Mouse (Mus musculus): Measurements from ENCODE around the gene Grip2. TPM values are rescaled to one million over a fixed set of nuclear protein-coding genes. Genes with fewer than 3 reads are reported as not detected.

Gene Grip2
- polyA plus RNA-seq, 1 experiment from 2014 or later = 0.20 TPM

DNA sequence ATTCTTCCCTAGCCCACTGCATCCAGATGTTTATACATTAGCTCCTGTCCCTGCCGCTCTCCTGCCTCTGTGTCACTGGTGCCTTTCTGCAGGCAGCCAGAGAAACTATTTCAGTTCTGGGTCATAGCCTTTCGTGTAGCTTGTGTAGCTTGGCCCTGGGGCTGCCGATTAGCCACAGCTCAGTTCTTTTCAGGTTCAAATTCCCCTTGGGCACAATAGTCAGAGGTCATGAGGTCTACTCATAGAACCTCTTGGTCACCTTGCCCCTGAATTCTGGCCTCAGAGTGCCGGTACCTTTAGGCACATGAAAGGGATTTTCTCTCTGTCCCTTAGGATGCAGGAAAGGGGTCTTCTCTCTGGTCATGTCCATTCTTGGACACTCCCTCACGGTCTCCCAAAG is 80.3 kb downstream of the Grip2 start:
- no peaks in the 10 kb centered on the region for H3K9me3 ChIP-seq (ENCODE audit: control insufficient read depth, low read length)
- H3K4me1 ChIP-seq (ENCODE audit: control insufficient read depth, insufficient read depth, low read length) = peaks cover 14% of the 10 kb centered on the region; the same call in 1 of the 2 replicates
- no peak overlapping the region for H3K4me3 ChIP-seq (ENCODE audit: low read length)
- no peaks in the 10 kb centered on the region for H3K27me3 ChIP-seq (ENCODE audit: control insufficient read depth, insufficient read depth, low read length)
- no peak for ATAC-seq (ENCODE audit: low FRiP score, low TSS enrichment)
- H3K27ac ChIP-seq (ENCODE audit: low read depth, low read length) = no peak overlapping the region
- H3K4me2 ChIP-seq (replicated peaks; ENCODE audit: low read depth, low read length) = no peak overlapping the region
- H3K9ac ChIP-seq (ENCODE audit: low read depth, low read length) = no peak overlapping the region
- peaks cover 57% of the 10 kb centered on the region for H3K36me3 ChIP-seq (ENCODE audit: control insufficient read depth, insufficient read depth, low read length)
- WGBS = 61% methylated on average over 5 of the region's 5 CpGs

GRCm38 (mm10) chr6:91745947-91746582 is 81.0 kb downstream of the Grip2 start:
- Histone ChIP-seq H3K9me3 (ENCODE audit: control insufficient read depth, low read length) (no peaks in the 10 kb centered on the region), H3K4me1 (ENCODE audit: control insufficient read depth, insufficient read depth, low read length) (peaks cover 14% of the 10 kb centered on the region; the same call in 1 of the 2 replicates), H3K9ac (ENCODE audit: low read depth, low read length) (no peak overlapping the region), H3K36me3 (ENCODE audit: control insufficient read depth, insufficient read depth, low read length) (peaks cover 64% of the 10 kb centered on the region), H3K27me3 (ENCODE audit: control insufficient read depth, insufficient read depth, low read length) (no peaks in the 10 kb centered on the region), H3K4me3 (ENCODE audit: low read length) (no peak overlapping the region), H3K4me2 (replicated peaks; ENCODE audit: low read depth, low read length) (no peak overlapping the region), H3K27ac (ENCODE audit: low read depth, low read length) (peak overlapping the region; percentile 30; the same call in 1 of the 2 replicates)
- 59% methylated on average over 7 of the region's 7 CpGs for WGBS
- ATAC-seq (ENCODE audit: low FRiP score, low TSS enrichment) = no peak

DNA sequence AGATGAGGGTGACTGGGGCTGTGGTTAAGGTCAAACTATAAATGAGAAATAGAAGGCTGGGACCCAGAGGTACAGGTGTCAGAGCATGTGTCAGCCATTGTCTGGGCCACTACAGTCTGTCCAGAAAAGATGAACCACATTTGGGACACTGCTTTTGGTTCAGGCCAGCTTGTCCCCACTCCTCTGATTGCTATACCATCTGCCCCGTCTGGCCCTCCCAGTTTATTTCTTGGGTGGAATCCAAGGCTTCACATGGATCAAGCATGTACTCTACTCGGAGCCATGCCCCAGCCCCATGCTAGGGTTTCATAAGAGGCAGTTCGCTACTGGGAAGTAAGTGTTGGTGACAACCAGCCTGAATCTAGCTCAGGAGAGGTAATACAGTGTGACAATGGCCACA is 81.8 kb downstream of the Grip2 start:
- peaks cover 63% of the 10 kb centered on the region for H3K36me3 ChIP-seq (ENCODE audit: control insufficient read depth, insufficient read depth, low read length)
- no peak overlapping the region for H3K9ac ChIP-seq (ENCODE audit: low read depth, low read length)
- H3K4me3 ChIP-seq (ENCODE audit: low read length) = no peak overlapping the region
- H3K4me1 ChIP-seq (ENCODE audit: control insufficient read depth, insufficient read depth, low read length) = peaks cover 14% of the 10 kb centered on the region; the same call in 1 of the 2 replicates
- no peak overlapping the region for H3K27ac ChIP-seq (ENCODE audit: low read depth, low read length)
- WGBS = 88% methylated on average over 3 of the region's 3 CpGs
- H3K27me3 ChIP-seq (ENCODE audit: control insufficient read depth, insufficient read depth, low read length) = no peaks in the 10 kb centered on the region
- ATAC-seq (ENCODE audit: low FRiP score, low TSS enrichment) = no peak
- no peak overlapping the region for H3K4me2 ChIP-seq (replicated peaks; ENCODE audit: low read depth, low read length)
- no peaks in the 10 kb centered on the region for H3K9me3 ChIP-seq (ENCODE audit: control insufficient read depth, low read length)

GRCm38 (mm10) chr6:91743886-91744285 is 83.2 kb downstream of the Grip2 start:
- Histone ChIP-seq H3K4me1 (ENCODE audit: control insufficient read depth, insufficient read depth, low read length) (peaks cover 14% of the 10 kb centered on the region; the same call in 1 of the 2 replicates), H3K4me3 (ENCODE audit: low read length) (no peak overlapping the region), H3K27ac (ENCODE audit: low read depth, low read length) (no peak overlapping the region), H3K27me3 (ENCODE audit: control insufficient read depth, insufficient read depth, low read length) (no peaks in the 10 kb centered on the region), H3K9ac (ENCODE audit: low read depth, low read length) (no peak overlapping the region; the same call in 1 of the 2 replicates), H3K4me2 (replicated peaks; ENCODE audit: low read depth, low read length) (no peak overlapping the region), H3K9me3 (ENCODE audit: control insufficient read depth, low read length) (no peaks in the 10 kb centered on the region), H3K36me3 (ENCODE audit: control insufficient read depth, insufficient read depth, low read length) (peaks cover 65% of the 10 kb centered on the region)
- ATAC-seq (ENCODE audit: low FRiP score, low TSS enrichment) = 0 out of 2 replicates have a peak, but pooled peaks have one; percentile 47
- WGBS = 44% methylated on average over 4 of the region's 4 CpGs

DNA sequence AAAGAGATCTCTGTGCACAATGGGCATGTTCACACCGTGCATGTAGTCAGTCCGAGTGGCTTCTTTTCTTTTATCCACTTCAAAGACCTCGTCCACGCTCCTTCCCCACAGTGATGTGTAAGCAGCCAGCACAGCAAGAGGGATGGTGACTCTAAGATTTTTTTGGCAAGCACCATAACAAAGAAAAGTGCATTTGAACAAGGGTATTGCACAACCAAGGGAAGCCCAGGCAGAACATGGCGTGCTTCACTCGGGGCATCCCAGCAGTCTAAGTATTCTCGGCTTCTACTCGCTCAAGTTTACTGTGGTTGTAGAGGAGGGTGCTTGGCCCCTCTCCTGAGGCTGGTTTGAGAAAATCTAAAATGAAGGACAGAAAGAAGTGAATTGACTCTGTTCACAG is 84.1 kb downstream of the Grip2 start:
- no peak overlapping the region for H3K4me3 ChIP-seq (ENCODE audit: low read length)
- ATAC-seq (ENCODE audit: low FRiP score, low TSS enrichment) = no peak
- peaks cover 14% of the 10 kb centered on the region; the same call in 1 of the 2 replicates for H3K4me1 ChIP-seq (ENCODE audit: control insufficient read depth, insufficient read depth, low read length)
- H3K9me3 ChIP-seq (ENCODE audit: control insufficient read depth, low read length) = no peaks in the 10 kb centered on the region
- H3K36me3 ChIP-seq (ENCODE audit: control insufficient read depth, insufficient read depth, low read length) = peaks cover 66% of the 10 kb centered on the region
- H3K27ac ChIP-seq (ENCODE audit: low read depth, low read length) = no peak overlapping the region
- H3K4me2 ChIP-seq (replicated peaks; ENCODE audit: low read depth, low read length) = no peak overlapping the region
- H3K27me3 ChIP-seq (ENCODE audit: control insufficient read depth, insufficient read depth, low read length) = no peaks in the 10 kb centered on the region
- no peak overlapping the region for H3K9ac ChIP-seq (ENCODE audit: low read depth, low read length)
- WGBS = 87% methylated on average over 8 of the region's 8 CpGs

DNA sequence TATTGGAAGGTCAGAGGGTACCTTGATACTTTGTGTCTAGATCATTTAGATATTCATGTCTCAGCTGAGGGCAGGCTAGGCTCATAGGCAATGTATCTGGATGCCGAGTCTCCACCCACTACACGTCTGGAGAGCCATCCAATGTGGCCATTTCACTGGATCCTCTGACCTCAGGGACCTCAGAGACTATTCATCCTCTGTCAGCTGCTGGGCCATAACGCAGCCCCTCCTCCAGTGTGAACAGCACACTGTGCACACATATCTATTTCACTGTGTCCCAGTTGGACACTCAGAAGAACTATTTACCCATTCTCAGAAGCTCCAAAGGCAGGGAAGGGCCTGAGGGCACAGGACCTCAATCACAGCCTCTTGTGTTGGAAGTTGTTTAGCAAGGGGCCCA is 84.6 kb downstream of the Grip2 start:
- H3K9ac ChIP-seq (ENCODE audit: low read depth, low read length) = no peak overlapping the region
- 33% methylated on average over 3 of the region's 3 CpGs for WGBS
- no peaks in the 10 kb centered on the region for H3K9me3 ChIP-seq (ENCODE audit: control insufficient read depth, low read length)
- H3K4me2 ChIP-seq (replicated peaks; ENCODE audit: low read depth, low read length) = no peak overlapping the region
- H3K27ac ChIP-seq (ENCODE audit: low read depth, low read length) = no peak overlapping the region
- H3K4me1 ChIP-seq (ENCODE audit: control insufficient read depth, insufficient read depth, low read length) = peaks cover 14% of the 10 kb centered on the region; the same call in 1 of the 2 replicates
- no peak overlapping the region for H3K4me3 ChIP-seq (ENCODE audit: low read length)
- ATAC-seq (ENCODE audit: low FRiP score, low TSS enrichment) = no peak
- H3K36me3 ChIP-seq (ENCODE audit: control insufficient read depth, insufficient read depth, low read length) = peaks cover 66% of the 10 kb centered on the region
- H3K27me3 ChIP-seq (ENCODE audit: control insufficient read depth, insufficient read depth, low read length) = no peaks in the 10 kb centered on the region

DNA sequence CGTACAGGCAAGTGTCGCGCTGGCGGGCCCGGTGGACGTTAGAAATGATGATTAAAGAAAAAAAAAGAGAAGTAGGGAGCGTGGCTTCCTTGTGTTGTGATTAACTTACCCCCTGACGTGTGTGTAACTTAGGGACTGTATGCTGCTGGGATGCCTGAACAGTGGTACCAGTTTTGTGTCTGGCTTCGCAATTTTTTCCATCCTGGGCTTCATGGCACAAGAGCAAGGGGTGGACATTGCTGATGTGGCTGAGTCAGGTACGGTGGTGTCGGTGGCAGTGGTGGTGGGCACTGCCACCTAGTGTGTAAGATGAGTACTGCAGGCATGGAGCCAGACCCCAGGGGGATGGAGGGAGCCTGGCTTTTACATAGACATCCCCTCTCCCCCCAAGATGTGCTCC is 86.0 kb downstream of the Grip2 start:
- H3K4me3 ChIP-seq (ENCODE audit: low read length) = no peak overlapping the region
- no peak overlapping the region for H3K9ac ChIP-seq (ENCODE audit: low read depth, low read length)
- peaks cover 69% of the 10 kb centered on the region for H3K36me3 ChIP-seq (ENCODE audit: control insufficient read depth, insufficient read depth, low read length)
- H3K4me1 ChIP-seq (ENCODE audit: control insufficient read depth, insufficient read depth, low read length) = peaks cover 14% of the 10 kb centered on the region; the same call in 1 of the 2 replicates
- H3K9me3 ChIP-seq (ENCODE audit: control insufficient read depth, low read length) = no peaks in the 10 kb centered on the region
- no peak overlapping the region for H3K27ac ChIP-seq (ENCODE audit: low read depth, low read length)
- WGBS = 66% methylated on average over 11 of the region's 11 CpGs
- no peaks in the 10 kb centered on the region for H3K27me3 ChIP-seq (ENCODE audit: control insufficient read depth, insufficient read depth, low read length)
- peak; percentile 28; the same call in 1 of the 2 replicates for ATAC-seq (ENCODE audit: low FRiP score, low TSS enrichment)
- no peak overlapping the region for H3K4me2 ChIP-seq (replicated peaks; ENCODE audit: low read depth, low read length)

DNA sequence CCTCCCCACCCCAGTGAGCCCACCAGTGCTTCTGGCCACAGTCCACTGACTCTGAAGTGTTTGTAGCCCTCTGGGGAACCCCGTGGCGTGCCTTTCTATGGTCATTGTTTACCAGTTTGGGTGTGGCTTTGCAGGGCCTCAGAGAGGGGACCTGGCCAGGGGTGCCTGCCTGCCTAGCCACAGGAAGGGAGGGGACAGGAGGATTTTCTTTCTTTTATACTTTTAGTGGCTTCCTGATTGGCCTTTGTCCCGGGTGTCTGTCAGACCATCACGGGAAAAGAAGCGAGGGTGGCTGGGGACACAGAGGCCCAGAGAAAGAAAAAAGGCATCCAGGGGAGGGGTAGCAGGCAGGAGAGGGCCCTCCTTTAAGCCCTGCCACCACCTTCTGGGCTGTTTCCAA is 89.0 kb downstream of the Grip2 start:
- ATAC-seq (ENCODE audit: low FRiP score, low TSS enrichment) = no peak

GRCm38 (mm10) chr6:91737451-91737850 is 89.6 kb downstream of the Grip2 start:
- H3K27ac ChIP-seq (ENCODE audit: low read depth, low read length) = no peak overlapping the region
- no peaks in the 10 kb centered on the region for H3K4me1 ChIP-seq (ENCODE audit: control insufficient read depth, insufficient read depth, low read length)
- H3K4me2 ChIP-seq (replicated peaks; ENCODE audit: low read depth, low read length) = no peak overlapping the region
- no peaks in the 10 kb centered on the region for H3K9me3 ChIP-seq (ENCODE audit: control insufficient read depth, low read length)
- 88% methylated on average over 7 of the region's 7 CpGs for WGBS
- peaks cover 76% of the 10 kb centered on the region for H3K36me3 ChIP-seq (ENCODE audit: control insufficient read depth, insufficient read depth, low read length)
- no peak overlapping the region for H3K4me3 ChIP-seq (ENCODE audit: low read length)
- H3K27me3 ChIP-seq (ENCODE audit: control insufficient read depth, insufficient read depth, low read length) = no peaks in the 10 kb centered on the region
- no peak for ATAC-seq (ENCODE audit: low FRiP score, low TSS enrichment)
- H3K9ac ChIP-seq (ENCODE audit: low read depth, low read length) = no peak overlapping the region

More for the DNA sequence above, 89.0 kb downstream of the Grip2 start:
- H3K27ac ChIP-seq (ENCODE audit: low read depth, low read length) = no peak overlapping the region
- 0 out of 2 replicates have a peak, but pooled peaks cover under 1% of the 10 kb centered on the region for H3K4me1 ChIP-seq (ENCODE audit: control insufficient read depth, insufficient read depth, low read length)
- H3K4me3 ChIP-seq (ENCODE audit: low read length) = no peak overlapping the region
- no peaks in the 10 kb centered on the region for H3K9me3 ChIP-seq (ENCODE audit: control insufficient read depth, low read length)
- H3K36me3 ChIP-seq (ENCODE audit: control insufficient read depth, insufficient read depth, low read length) = peaks cover 71% of the 10 kb centered on the region
- 44% methylated on average over 5 of the region's 5 CpGs for WGBS
- H3K4me2 ChIP-seq (replicated peaks; ENCODE audit: low read depth, low read length) = no peak overlapping the region
- H3K27me3 ChIP-seq (ENCODE audit: control insufficient read depth, insufficient read depth, low read length) = no peaks in the 10 kb centered on the region
- no peak overlapping the region for H3K9ac ChIP-seq (ENCODE audit: low read depth, low read length)

All from kidney, embryonic 14.5 days (tissue).